Mouse (Mus musculus) frontal cortex, postnatal 25 days (tissue): ENCODE results near the gene Cdk9.

Experiments
- DNase-seq, 2 experiments: peaks; one replicate each; pipeline ENCODE4 v3.0.0; 2022; ENCODE audit warnings: low spot score in 2 of 2

The Cdk9 gene

DNA sequence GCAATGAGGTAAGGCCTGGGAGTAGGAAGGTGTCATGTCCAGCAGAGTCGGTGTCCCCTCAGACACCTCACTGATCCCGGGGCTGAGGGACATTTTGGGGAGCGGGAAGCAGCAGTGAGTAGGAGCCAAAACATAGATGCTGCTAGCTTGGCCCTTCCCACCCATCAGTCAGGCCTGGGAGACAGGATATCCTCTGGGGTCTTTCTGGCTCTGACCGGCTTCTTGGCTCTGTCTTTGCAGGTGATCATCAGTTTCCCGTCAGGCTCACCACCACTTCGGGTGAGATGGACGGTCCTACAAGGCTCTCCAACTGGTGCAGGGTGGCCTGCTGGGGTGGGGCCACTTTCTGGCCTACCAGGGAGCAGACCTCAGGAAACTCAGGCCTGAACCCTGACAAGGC lies 35.2 kb downstream of the Cdk9 start:
- DNase-seq: no peak

DNA sequence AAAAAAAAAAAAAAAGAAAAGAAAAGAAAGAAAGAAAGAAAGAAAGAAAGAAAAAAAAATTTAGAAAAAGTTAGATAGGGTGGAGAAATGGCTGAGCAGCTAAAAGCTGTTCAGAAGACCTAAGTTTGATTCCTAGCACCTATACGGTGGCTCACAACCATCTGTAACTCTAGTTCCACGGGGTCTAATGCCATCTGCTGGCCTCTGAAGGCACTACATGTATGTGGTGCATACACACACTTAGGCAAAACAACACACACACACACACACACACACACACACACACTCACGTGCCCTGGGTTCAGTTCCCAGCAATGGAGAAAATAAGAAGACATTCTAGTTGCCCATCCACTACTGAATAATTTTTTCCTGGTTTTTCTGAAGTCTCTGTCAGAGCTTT lies 36.1 kb downstream of the Cdk9 start:
- DNase-seq: no peak

DNA sequence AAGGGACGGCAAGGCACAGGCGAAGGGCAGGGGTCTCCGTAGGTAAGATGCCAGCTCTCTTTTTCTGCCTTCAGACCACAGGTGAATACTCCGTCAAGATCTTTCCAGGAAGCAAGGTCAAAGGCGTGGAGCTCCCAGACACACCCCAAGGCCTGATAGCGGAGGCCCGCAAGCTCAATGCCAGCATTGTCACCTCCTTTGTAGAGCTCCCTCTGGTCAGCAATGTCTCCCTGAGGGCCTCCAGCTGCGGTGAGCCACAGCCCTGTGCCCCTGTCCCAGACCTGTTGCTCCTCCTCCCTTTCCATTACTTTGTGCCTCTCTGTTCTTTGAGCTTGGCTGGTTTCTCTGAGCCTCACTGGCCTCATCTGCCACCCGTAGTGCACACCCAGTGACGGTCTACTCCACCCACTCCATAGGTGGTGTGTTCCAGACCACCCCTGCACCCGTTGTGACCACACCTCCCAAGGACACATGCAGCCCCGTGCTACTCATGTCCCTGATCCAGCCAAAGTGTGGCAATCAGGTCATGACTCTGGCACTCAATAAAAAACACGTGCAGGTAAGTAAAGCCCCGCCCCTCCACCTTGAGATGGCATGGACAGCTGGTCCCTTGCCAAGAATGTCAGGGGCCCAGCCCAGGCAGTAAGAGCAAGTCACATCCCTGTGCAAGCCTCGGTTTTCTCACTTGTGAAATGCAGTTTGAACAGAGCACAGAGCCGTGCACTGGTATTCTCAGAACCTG lies 39.5 kb downstream of the Cdk9 start:
- DNase-seq: no peak

DNA sequence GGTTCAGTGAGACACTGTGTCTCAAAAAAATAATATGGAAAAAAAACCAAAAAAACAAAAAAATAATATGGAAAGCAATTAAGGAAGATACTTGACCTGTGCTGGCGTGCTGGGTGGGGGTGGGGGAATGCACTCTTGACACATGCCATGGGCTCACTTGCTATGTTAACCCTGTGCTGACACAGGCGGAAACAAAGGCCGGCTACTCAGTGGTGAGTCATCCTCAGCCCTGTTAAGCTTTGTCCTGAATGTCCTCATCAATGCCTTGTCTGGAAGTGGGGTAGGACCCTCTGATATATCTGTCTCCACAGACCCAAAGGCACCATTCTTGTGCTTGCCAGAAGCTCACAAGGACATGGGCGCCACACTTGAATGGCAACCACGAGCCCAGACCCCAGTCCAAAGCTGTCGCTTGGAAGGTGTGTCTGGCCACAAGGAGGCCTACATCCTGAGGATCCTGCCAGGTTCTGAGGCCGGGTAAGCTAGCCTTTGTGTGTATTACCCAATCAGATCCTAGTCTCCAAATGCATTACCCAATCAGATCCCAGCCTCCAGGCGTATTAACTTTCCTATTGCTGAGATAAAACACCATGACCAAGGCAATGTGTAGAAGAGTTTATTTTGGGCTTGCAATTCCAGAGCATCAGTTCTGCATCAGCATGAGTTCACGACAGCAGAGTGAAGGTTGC lies 40.8 kb downstream of the Cdk9 start:
- no peak for DNase-seq

DNA sequence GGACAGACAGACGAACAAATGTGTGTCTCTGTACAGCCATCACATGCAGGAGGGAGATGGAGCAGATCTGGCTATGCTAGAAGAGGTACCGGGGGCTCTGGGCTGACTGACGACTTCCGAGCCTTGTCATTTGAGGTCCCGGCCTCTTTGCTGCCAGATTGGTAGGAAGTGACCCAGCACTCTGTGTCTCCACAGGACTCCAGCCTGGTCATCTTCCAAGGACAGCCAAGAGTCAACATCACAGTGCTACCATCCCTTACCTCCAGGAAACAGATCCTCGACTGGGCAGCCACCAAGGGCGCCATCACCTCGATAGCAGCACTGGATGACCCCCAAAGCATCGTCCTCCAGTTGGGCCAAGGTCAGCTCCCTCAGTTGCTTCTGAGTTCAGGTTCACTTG lies 41.7 kb downstream of the Cdk9 start:
- no peak for DNase-seq

DNA sequence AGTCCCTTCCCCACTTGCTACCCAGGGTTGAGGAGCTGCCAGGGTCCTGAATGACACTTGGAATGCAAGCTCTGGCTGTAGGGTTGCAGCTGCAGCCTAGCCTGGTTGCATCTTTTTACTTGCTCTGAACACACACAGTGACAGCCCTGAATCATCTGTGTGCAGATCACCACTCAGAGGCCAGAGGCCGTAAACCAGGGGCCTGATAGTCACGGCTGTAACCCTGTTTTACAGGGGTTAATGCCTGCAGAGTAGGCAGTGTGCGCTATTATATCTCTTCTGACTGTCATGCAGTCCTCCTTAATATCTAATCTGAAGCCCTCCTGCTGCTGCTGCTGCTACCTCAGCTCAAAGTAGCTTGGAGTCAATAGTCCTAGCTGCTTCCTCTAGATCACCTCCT lies 43.0 kb downstream of the Cdk9 start:
- no peak for DNase-seq

DNA sequence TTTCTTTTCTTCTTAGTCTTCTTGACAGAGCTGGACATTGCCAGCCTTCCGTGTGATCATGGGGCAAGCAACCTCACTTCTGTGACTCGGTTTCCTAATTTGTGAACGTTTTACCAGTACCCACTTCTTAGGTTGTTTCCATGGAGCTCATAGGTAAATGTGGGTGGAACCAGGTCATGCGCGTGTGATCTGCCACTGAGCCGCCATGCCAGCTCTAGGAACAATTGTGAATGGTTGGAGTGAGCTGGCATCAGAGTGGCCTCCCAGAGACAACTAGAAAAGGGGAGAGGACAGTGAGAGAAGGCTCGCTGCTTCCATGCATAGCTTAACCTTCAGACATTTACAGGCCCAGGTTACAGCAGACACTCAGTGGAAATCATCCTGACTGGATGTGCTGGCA lies 44.7 kb downstream of the Cdk9 start:
- DNase-seq: no peak

DNA sequence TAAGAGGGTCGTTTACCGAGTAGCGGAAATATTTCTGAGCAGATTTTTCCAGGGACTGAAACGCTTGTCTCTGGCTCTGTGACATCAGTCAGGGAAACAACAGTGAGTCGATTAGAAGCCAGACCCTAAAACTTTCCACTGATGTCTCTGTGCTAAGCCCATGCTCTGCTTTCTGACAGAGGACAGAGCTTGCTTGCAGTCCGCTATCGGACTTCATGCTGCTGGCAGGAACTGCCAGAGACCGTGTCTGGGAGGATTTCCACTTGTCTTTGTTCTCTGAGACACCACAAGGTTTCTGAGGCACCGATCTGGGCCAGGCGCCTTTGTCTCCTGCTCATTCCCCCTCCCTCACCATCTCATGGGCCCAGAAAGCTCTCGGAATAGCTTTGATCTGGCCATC lies 45.1 kb downstream of the Cdk9 start:
- DNase-seq: no peak

DNA sequence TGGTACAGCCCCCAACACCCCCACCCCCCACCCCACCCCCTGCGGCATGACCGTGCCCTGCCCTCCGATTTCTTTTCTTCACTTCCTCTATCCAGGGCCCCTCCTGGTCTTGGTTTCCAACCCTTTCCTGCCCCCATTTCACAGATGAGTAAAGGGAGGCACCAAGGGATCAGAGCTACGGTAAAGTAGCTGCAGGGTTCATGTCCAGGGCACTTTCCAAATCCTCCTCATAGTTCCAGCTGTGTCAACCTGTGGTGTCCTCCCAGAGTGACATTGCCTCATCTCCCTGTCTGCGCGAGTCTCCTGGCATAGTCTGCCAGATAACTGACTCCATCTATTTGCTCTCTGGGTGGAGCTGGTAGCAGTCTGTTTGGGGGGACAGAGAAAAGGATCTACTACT lies 47.0 kb downstream of the Cdk9 start:
- no peak for DNase-seq

DNA sequence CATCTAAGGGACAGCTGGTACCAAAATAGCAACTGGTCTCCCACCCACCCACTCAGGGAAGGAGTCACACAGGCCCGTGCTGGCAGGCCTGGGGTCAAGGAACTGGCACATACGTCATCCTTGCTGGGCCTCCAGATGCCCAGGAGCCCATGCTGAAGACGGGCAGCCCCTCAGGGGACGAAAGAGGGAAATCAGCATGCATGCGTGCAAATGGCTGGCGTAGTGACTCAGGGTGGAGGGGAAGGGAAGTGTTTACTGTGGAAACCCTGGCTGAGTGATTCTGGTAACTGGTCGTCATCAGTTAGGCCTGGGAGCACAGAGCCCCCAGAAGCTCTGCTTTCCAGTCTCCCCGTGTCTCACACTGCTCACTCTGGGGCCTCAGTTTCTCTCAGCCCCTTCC lies 47.5 kb downstream of the Cdk9 start:
- no peak for DNase-seq

DNA sequence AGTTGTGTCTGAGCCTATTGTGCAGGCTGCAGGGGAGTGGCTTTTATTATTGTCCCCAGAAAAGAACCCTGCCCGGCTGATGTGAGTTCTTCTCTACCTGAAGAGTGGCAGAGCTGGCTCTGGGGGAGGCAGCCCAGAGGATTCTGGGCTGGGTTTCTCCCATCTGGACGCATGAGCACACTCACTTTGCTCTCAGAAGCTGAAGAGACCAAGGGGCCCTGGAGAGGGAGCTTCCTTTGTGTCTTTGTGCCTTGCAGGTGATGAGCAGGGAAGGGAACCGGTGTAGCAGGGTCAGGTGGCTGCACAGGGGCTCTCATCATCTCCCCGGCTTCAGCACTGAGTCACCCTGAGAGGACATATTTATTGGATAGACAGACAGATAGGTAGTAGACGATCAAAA lies 50.6 kb downstream of the Cdk9 start:
- no peak for DNase-seq

DNA sequence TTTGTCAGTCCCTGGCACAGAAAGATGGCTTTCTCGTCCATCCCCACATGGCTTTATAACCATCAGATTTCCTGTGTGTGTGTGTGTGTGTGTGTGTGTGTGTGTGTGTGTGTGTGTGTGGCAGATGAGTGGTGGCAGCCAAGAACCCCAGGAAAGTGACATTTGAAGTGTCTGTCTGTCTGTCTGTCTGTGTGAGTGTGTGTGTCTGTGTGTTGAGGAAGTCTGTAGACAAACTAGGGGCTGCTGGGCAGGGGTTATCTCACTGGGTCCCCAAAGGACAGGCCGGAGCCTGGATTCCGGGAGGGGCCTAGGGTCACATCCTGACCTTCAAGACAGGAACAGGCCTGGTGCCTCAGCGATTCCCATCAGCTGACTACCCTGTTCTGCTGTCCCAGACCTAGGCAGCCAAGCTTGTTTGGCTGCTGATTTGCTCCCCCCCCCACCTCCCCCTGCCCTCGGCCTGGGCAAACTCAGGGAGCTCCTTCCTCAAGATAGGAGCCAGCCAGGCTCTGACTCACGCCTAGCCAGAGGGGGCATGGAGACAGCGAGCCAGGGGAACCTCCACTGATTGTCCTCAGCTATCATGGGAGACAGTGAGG lies 51.3 kb downstream of the Cdk9 start:
- DNase-seq: no peak

DNA sequence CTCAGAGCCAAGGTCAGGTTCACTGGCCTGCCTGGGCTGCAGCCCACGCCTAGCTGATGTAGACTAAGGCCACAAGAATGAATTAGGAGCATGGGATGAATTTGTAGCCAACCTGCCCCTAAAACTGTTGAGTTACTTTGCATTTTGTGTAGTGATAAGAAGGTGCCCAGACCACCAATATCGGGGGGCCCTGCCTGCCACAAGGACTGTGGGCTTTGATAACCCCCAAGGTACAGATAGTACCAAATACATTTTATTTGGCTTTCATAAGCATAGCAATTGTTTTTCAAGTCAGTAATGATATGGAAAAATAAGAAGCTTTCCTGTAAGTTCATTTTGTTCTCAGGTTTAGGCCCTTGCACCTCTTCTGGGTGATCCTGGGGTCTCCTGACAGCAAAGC lies 54.0 kb downstream of the Cdk9 start:
- no peak for DNase-seq

DNA sequence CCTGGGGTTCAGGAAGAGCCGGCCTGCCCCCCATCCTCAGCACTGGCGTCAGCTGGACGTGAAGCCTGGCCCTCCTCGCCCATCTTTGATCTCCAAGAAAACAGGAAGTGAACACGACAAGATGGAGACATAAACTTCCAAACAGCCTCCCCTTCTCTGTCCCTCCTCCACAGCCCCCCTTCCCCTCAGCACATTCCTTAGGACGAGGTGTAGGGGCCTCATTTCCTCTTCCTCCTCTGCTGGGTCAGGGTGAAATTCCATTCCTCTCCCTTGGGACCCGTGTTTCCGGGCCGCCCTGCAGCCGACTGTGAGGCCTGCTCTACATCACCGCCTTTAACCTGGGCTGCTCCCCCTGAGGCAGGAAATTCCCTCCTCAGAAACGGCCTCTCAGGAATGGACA lies 57.0 kb downstream of the Cdk9 start:
- no peak for DNase-seq
